Mouse (Mus musculus) megakaryocyte, embryonic 14.5 days (primary cell): ENCODE results near the gene Gm10272.

Source experiments
- FLI1 ChIP-seq: IDR thresholded peaks from 2 replicates; pipeline ENCODE4 v1.6.1; 2012; ENCODE audit warnings: low read length, inconsistent platforms, mixed read lengths
- GATA1 ChIP-seq: IDR thresholded peaks from 3 replicates; pipeline ENCODE4 v1.6.1; 2012; ENCODE audit warnings: mixed read lengths, low read length, inconsistent platforms, borderline replicate concordance

DNA sequence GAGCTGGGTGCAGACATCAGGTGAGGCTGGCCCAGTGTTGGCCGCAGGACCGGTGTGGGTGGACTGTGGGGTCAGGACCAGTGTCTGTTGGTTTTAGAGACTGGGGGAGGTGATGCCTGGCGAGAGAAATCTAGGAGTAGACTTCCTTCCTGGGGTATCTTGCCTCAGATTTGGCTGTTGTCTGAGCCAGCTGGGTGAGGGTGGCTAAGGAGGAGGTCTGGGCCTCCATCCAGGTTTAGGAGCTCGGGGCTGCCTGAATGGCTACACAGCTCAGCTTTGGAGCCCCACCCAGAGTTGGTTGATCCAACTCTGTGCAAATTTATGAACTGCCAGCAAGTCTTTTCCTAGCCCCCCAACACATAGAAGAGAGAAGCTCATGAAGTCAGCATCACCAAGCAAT is 39.0 kb upstream of the Gm10272 start:
- TF ChIP-seq GATA1 (no peak), FLI1 (no peak)
